Mouse (Mus musculus) ES-E14 (cell line): ENCODE measurements around the gene Asb4. TPM values are rescaled to one million over a fixed set of nuclear protein-coding genes. Genes with fewer than 3 reads are reported as not detected.

Source experiments
- DNase-seq: peaks from one replicate; pipeline ENCODE4 v3.0.0-alpha.2; 2013; ENCODE audit warnings: low read depth, low spot score
- H3K27ac ChIP-seq: 2 replicates; pipeline ENCODE4 v1.5.1; 2012; ENCODE audit warnings: low read depth, mild to moderate bottlenecking, low read length, moderate library complexity, mixed read lengths; ENCODE audit not compliant: poor library complexity, insufficient read depth, severe bottlenecking
- H3K36me3 ChIP-seq: 2 replicates; pipeline ENCODE4 v1.6.1; 2012; ENCODE audit warnings: mild to moderate bottlenecking, low read length, moderate library complexity, mixed read lengths; ENCODE audit not compliant: control insufficient read depth, poor library complexity, insufficient read depth, severe bottlenecking
- H3K4me1 ChIP-seq, 2 experiments: fragments of 150-350 bp in 1 of 2; sonication (generic) in 1 of 2; 2 replicates each; pipeline ENCODE4 v1.6.1; 2012; ENCODE audit warnings: low read length in 2 of 2, mild to moderate bottlenecking in 1 of 2, mixed read lengths in 1 of 2; ENCODE audit not compliant: control insufficient read depth in 2 of 2, insufficient read depth in 2 of 2, poor library complexity in 1 of 2
- H3K4me3 ChIP-seq, 2 experiments: fragments of 150-350 bp in 1 of 2; sonication (generic) in 1 of 2; 2 replicates each; pipeline ENCODE4 v1.5.1; 2012; ENCODE audit warnings: low read length in 2 of 2, low read depth in 1 of 2, mild to moderate bottlenecking in 1 of 2, mixed read lengths in 1 of 2; ENCODE audit not compliant: insufficient read depth in 1 of 2, poor library complexity in 1 of 2, severe bottlenecking in 1 of 2
- H3K9ac ChIP-seq: 2 replicates; pipeline ENCODE4 v1.6.1; 2012; ENCODE audit warnings: low read depth, mild to moderate bottlenecking, low read length, mixed read lengths; ENCODE audit not compliant: poor library complexity, insufficient read depth, severe bottlenecking
- H3K9me3 ChIP-seq: fragments of 150-350 bp; sonication (generic); 2 replicates; pipeline ENCODE4 v1.6.1; 2012; ENCODE audit warnings: low read depth, mild to moderate bottlenecking, low read length; ENCODE audit not compliant: control insufficient read depth, insufficient read depth
- CHD2 ChIP-seq: IDR thresholded peaks from 2 replicates; pipeline ENCODE4 v1.6.1; 2014; ENCODE audit warnings: mild to moderate bottlenecking, low read depth, low read length, inconsistent platforms
- HCFC1 ChIP-seq: IDR thresholded peaks from 2 replicates; pipeline ENCODE4 v1.6.1; 2012; ENCODE audit warnings: low read length, inconsistent platforms, borderline replicate concordance; ENCODE audit not compliant: insufficient read depth
- MAFK ChIP-seq: IDR thresholded peaks from 2 replicates; pipeline ENCODE4 v1.6.1; 2014; ENCODE audit warnings: mild to moderate bottlenecking, low read depth, low read length, inconsistent platforms; ENCODE audit not compliant: insufficient read depth
- ZC3H11A ChIP-seq: IDR thresholded peaks from 2 replicates; pipeline ENCODE4 v1.6.1; 2012; ENCODE audit warnings: low read depth, mild to moderate bottlenecking, inconsistent platforms, low read length, borderline replicate concordance
- ZNF384 ChIP-seq: IDR thresholded peaks from 2 replicates; pipeline ENCODE4 v1.6.1; 2012; ENCODE audit warnings: low read depth, low read length, inconsistent platforms
- in situ Hi-C, 2 experiments: fragments of 600-800 bp; cut with MboI; formaldehyde crosslinking; loops; one replicate each; pipeline ENCODE4 v1.15.1; 2025; ENCODE audit warnings: low sequenced_read_pairs in 2 of 2, inconsistent platforms in 1 of 2; ENCODE audit not compliant: unreplicated experiment in 2 of 2
- total RNA-seq: library from RNA; depleted of rRNA; stranded (reverse); fragments of 300-350 nt; gene quantifications from 2 replicates; pipeline ENCODE4 v1.2.3, GENCODE M21; 2012

The Asb4 gene
- total RNA-seq, 1 experiment: 0.22 TPM

DNA sequence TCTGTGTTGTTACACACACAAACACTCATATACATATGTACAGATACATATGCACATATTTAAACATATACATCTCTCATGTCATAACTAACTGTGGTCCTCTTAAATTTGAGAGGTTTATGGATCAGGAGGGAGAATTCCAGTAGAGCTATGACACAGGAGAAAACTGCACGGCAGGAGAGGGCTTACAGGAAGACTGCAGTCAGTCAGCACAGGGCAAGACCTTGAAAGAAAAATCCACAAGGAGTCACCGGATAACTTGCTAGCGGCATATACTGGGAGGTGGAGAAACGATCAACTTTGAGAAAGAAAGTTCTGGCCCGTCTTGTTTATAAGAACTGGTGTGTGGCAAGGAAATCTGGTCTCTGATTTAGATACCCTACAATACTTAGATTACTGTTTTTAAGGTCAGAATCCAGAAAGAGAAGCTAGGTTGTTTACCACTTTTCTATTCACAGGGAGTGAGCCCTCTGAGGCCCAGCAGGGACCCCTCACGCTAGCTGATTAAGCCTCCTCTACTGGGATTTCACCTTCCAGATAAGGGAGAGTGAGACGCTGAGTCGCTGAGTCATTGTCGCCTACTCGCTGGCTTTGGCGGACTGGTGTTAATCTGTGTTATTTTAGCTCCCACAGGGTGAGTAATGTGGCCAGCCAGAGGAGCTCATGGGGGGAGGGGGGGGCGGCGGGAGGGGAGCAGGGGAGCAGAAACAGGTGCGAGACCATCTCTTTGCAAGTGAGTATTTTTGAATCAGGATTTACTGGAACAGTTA, 59.3 kb downstream of the Asb4 start:
- no peak for DNase-seq
- Histone ChIP-seq H3K4me1 (peaks cover 9 to 12% of the 10 kb centered on the region in 2 experiments; a peak in 3 of 4 replicates), H3K4me3 (no peak overlapping the region), H3K36me3 (no peaks in the 10 kb centered on the region), H3K27ac (no peak overlapping the region), H3K9ac (no peak overlapping the region), H3K9me3 (no peaks in the 10 kb centered on the region)
- TF ChIP-seq MAFK (peak; percentile 73), ZNF384 (no peak), CHD2 (no peak)
- in situ Hi-C loops: no loop called here

DNA sequence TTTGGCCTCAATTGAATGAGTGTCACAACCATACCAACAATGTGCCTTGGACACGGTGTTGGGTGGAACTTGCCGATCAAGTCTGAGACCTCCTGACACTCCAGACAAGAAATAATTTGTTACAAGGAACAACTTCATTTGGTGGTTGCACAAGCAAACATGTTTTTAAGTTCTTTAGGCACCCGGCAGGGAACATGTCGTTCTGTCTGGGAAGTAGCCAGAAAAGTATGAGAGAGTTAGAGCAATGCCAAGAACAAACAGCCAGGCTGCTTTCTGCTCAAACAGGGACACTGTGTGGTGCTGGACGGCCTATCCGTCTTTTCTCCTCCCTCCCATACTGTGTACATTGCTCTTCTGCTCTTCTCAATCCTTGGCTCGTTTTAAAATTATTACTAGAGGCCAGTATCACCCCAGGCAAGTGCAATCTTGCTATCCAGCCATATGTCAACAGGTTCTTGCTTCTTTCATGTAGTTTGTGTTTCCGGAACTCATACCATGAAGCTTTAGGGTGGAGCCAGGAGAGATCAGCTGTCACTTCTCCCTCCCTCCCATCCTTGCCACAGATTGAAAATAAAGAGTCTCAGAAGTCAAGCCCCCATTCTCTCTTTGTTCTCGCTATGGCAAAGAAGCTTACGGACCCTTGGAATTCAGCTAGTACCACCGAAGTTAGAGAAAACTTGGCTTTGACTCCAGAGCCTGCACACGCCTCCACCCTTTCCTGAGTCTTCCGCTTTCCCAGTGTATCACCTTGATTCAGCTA, 60.1 kb downstream of the Asb4 start:
- peaks cover 9 to 12% of the 10 kb centered on the region in 2 experiments; a peak in 3 of 4 replicates for H3K4me1 ChIP-seq
- in situ Hi-C loops: no loop called here
- no peak overlapping the region for H3K9ac ChIP-seq
- DNase-seq: no peak
- H3K4me3 ChIP-seq: no peak overlapping the region
- no peaks in the 10 kb centered on the region for H3K36me3 ChIP-seq
- no peaks in the 10 kb centered on the region for H3K9me3 ChIP-seq
- no peak for TF ChIP-seq MAFK
- TF ChIP-seq CHD2: no peak
- no peak for TF ChIP-seq ZC3H11A
- no peak for TF ChIP-seq HCFC1
- TF ChIP-seq ZNF384: no peak
- H3K27ac ChIP-seq: no peak overlapping the region

DNA sequence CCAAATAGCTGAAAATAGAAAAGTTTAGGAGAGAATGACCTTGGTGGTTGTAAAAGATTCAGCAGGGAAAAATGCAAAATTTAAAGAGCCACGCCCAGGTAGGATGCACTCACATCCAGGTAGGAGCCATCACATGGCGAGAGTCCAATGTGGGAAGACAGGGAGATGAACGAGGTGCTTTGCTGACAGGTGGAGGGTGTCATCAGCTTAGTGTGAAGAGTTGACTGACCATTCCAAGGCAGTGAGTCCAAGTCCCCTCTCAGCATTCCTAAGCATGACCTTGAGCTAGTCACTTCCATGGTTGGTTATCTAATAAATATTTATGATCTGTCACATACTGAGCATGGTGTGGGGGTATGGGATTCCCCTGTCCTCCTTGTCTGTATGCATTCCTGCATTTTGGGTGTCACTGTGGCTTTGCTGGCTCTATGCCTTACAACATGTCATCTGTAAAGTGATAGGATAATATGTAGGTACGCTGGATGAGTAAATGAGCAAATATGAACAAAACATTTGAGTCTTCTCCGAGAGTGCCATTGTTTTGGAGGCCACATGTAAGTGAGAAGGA, 61.2 kb downstream of the Asb4 start:
- in situ Hi-C loops: no loop called here
- no peak overlapping the region for H3K4me3 ChIP-seq
- no peaks in the 10 kb centered on the region for H3K9me3 ChIP-seq
- no peak for TF ChIP-seq CHD2
- TF ChIP-seq HCFC1: no peak
- TF ChIP-seq ZNF384: no peak
- TF ChIP-seq ZC3H11A: no peak
- no peak for TF ChIP-seq MAFK
- DNase-seq: no peak
- H3K36me3 ChIP-seq: no peaks in the 10 kb centered on the region
- peaks cover 9 to 12% of the 10 kb centered on the region in 2 experiments; a peak in 3 of 4 replicates for H3K4me1 ChIP-seq
- H3K9ac ChIP-seq: no peak overlapping the region
- H3K27ac ChIP-seq: no peak overlapping the region

DNA sequence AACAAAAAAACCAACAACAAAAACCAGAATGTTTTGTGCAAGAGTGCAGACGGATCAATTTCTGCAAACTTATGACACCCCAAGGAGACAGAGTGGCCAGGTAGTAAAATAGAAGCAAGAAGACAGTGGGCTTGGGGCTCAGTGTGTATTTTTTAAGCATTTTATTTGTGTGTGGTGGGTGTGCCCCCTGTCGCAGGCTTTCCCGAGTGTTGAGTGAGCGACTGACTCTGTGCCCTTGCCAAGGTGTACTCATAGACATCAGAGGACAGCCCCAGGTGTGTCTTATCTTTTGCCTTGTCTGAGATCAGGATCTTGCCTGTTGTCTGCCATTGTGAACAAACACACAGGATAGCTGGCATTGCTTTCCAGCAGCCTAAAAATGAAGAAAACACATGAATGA, 63.8 kb downstream of the Asb4 start:
- Histone ChIP-seq H3K9me3 (no peaks in the 10 kb centered on the region), H3K27ac (no peak overlapping the region), H3K9ac (no peak overlapping the region), H3K4me3 (no peak overlapping the region), H3K36me3 (no peaks in the 10 kb centered on the region), H3K4me1 (peaks cover 9 to 12% of the 10 kb centered on the region in 2 experiments; a peak in 3 of 4 replicates)
- TF ChIP-seq MAFK: no peak
- no peak for TF ChIP-seq ZC3H11A
- TF ChIP-seq ZNF384: no peak
- no peak for TF ChIP-seq HCFC1
- no peak for TF ChIP-seq CHD2
- no peak for DNase-seq
- in situ Hi-C loops: no loop called here
